Mouse (Mus musculus): Measurements from ENCODE around the gene Ap2a1. TPM values are rescaled to one million over a fixed set of nuclear protein-coding genes. Genes with fewer than 3 reads are reported as not detected.

The Ap2a1 gene
- total RNA-seq, 2 experiments from 2014 or later = 356 to 358 TPM

GRCm38 (mm10) chr7:44857042-44857552 is 72.2 kb downstream of the Ap2a1 start, which contains the start of gene Pnkp:
Gene Pnkp, plus strand, starts transcription at chr7:44857139.
- intact Hi-C loops (cut with DNase I) = no loop called here
- DNase-seq (ENCODE audit: extremely low spot score in 1 of 2, low spot score in 2 of 2) = peak; percentile 92

DNA sequence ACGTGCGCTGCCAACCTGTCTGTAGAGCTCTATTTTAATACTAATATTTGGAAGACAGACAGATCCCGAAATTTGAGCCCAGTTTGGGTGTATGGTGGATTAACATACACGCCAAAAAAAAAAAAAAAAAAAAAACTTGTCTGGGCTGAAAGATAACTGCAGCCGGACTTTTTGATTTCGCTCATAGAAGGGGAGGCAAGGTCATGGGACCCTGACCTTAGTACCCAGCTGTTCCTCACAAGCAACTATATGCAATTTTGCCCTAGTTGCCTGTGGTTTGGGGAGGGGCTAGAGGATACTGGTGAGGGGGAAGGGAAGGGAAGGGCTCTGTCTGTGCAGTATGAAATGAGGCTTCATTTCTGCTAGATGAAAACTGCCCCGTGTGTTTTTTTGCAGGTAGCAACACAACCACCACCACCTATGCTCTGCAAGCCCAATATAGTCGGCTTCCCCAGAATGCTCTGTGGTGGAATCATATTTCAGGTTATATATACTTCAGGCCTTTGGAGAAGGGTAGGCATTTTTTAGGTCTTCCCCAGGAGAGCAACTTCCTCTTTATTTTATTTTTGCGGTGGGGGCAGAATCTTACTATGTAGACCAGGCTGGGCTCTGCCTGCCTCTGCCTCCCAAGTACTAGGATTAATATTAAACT is 72.9 kb downstream of the Ap2a1 start:
- DNase-seq (ENCODE audit: extremely low spot score in 1 of 2, low spot score in 2 of 2) = no peak
- intact Hi-C loops (cut with DNase I) = no loop called here

DNA sequence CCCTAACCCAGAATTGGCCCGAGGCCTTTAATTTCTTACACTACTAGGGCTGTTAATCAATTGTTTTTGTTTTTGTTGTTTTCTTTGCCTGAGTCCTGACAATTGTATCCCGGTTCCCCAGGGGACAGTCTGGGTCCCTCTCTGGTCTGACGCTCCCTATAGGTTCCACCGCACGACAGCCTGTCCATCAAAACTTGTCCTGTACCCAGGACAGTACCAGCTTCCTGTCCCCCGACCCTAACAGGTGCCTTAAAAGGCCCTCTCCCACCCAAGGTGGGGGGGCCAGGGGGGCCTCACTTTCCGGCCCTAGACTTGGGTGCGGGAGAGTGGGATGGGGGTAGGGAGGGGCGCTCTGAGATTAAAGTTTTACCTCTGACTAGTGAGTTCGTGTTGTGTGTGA is 74.3 kb downstream of the Ap2a1 start:
- intact Hi-C loops (cut with DNase I) = no loop called here
- no peak for DNase-seq (ENCODE audit: extremely low spot score in 1 of 2, low spot score in 2 of 2)

GRCm38 (mm10) chr7:44854356-44855031 is 74.8 kb downstream of the Ap2a1 start:
- intact Hi-C loops (cut with DNase I) = no loop called here
- DNase-seq (ENCODE audit: extremely low spot score in 1 of 2, low spot score in 2 of 2) = peak; percentile 63 to 91

- DNase-seq (ENCODE audit: extremely low spot score in 1 of 2, low spot score in 2 of 2) = peak in 1 of 2 experiments; percentile 58
- intact Hi-C loops (cut with DNase I) = no loop called here
Measured at GRCm38 (mm10) chr7:44853596-44854355, 75.5 kb downstream of the Ap2a1 start.

GRCm38 (mm10) chr7:44853065-44853464 is 76.2 kb downstream of the Ap2a1 start:
- intact Hi-C loops (cut with DNase I) = no loop called here

DNA sequence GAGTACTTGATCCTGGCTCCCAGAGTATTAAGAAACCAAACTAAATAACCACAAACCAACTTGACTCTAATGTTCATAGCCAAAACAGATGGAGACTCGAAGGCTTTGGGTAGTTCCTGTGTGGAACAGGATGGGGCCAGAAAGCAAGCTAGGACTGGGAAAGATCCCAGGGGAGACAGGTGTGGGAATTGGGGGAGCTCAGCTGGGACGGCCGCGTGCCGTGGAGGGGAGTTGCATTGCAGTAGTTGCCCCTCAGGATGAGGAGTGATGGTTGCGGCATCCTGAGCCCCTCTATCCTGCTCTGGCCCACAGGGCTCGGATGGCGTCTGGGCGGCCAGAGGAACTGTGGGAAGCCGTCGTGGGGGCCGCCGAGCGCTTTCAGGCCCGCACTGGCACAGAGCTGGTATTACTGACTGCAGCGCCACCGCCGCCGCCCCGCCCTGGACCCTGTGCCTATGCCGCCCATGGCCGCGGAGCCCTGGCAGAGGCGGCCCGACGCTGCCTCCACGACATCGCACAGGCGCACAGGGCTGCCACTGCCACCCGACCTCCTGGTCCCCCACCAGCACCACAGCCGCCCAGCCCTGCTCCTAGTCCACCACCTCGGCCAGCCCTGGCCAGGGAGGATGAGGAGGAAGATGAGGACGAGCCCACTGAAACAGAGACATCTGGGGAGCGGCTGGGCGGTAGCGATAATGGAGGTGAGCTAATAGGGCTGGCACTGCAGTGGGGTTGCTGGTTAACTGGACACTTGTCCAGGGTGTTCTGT is 76.9 kb downstream of the Ap2a1 start:
- DNase-seq (ENCODE audit: extremely low spot score in 1 of 2, low spot score in 2 of 2) = peak in 1 of 2 experiments; percentile 61
- intact Hi-C loops (cut with DNase I) = no loop called here

More at GRCm38 (mm10) chr7:44853065-44853464, 76.2 kb downstream of the Ap2a1 start:
- DNase-seq (ENCODE audit: extremely low spot score in 1 of 2, low spot score in 2 of 2) = no peak

DNA sequence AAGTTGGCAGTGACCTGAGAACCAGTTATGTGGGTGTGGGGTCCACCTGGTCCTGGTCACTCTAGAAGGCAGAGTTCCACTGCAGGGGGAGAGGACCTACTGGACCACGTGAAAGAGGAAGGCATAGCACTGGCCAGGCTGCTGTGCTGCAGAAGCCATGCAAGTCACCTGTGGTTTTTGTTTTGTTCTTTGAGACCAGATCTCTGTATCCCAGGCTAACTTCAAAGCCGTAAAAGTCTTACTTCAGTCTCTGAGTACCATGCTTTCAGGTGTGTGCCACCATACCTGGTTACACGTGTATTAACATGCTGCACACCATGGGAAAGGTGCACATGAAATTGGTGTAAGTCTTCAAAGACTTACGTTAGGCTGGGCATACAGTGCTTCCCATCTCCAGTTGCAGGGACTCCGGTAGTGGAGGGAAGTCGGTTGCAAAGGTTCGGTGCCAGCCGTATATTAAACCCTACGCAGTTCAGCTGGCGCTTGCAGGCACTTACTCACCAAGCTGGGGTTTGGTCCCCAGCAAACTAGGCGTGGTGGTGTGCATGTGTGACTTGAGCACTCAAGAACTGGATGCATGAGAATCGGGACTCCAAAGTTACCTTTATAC is 77.6 kb downstream of the Ap2a1 start:
- intact Hi-C loops (cut with DNase I) = no loop called here
- DNase-seq (ENCODE audit: extremely low spot score in 1 of 2, low spot score in 2 of 2) = no peak

GRCm38 (mm10) chr7:44850789-44851624 is 78.3 kb downstream of the Ap2a1 start:
- no peak for DNase-seq (ENCODE audit: extremely low spot score in 1 of 2, low spot score in 2 of 2)
- intact Hi-C loops (cut with DNase I) = no loop called here

Other genes starting within 250 kb of the Ap2a1 start
- gene Izumo2, start 220.8 kb downstream of the Ap2a1 start, total RNA-seq (2021) = not detected
- 10 to 100 TPM; 24.5 to 30.8 TPM for gene Vrk3, start 181.1 kb downstream of the Ap2a1 start, total RNA-seq (2021)
- under 1 TPM; 0.79 to 0.81 TPM for gene Zfp473, start 178.4 kb downstream of the Ap2a1 start, total RNA-seq (2021)
- 10 to 100 TPM; 39.8 to 42.9 TPM for gene Nup62, start 113.4 kb downstream of the Ap2a1 start, total RNA-seq (2021)
- gene Il4i1, start 113.1 kb downstream of the Ap2a1 start, total RNA-seq (2021) = 1 to 10 TPM; 1.1 to 2.7 TPM
- gene Atf5, start 112.8 kb downstream of the Ap2a1 start, total RNA-seq (2021) = 10 to 100 TPM; 23.6 to 24.1 TPM
- 10 to 100 TPM; 69.6 to 74.9 TPM for gene Akt1s1, start 80.5 kb downstream of the Ap2a1 start, total RNA-seq (2021)
- gene Tbc1d17, start 80.4 kb downstream of the Ap2a1 start, total RNA-seq (2021) = 10 to 100 TPM; 43.2 to 61.0 TPM
- gene Pnkp, start 72.4 kb downstream of the Ap2a1 start, total RNA-seq (2021) = 10 to 100 TPM; 28.1 to 31.1 TPM
- gene Ptov1, start 59.7 kb downstream of the Ap2a1 start, total RNA-seq (2021) = 100 to 1,000 TPM; 251 to 269 TPM
- 100 to 1,000 TPM in 1 of 2 experiments, 10 to 100 TPM in 1; 98.0 to 110 TPM for gene Med25, start 36.8 kb downstream of the Ap2a1 start, total RNA-seq (2021)
- 10 to 100 TPM; 17.8 to 19.0 TPM for gene Fuz, start 33.4 kb downstream of the Ap2a1 start, total RNA-seq (2021)
- 1 to 10 TPM; 1.0 to 1.7 TPM for gene Tsks, start 13.7 kb upstream of the Ap2a1 start, total RNA-seq (2021)
- 10 to 100 TPM; 93.4 to 95.5 TPM for gene Cpt1c, start 45.4 kb upstream of the Ap2a1 start, total RNA-seq (2021)
- gene Prmt1, start 57.1 kb upstream of the Ap2a1 start, total RNA-seq (2021) = 100 to 1,000 TPM; 253 to 257 TPM
- gene Irf3, start 68.2 kb upstream of the Ap2a1 start, total RNA-seq (2021) = 10 to 100 TPM; 25.5 to 32.2 TPM
- 1 to 10 TPM; 3.8 to 5.1 TPM for gene Bcl2l12, start 69.2 kb upstream of the Ap2a1 start, total RNA-seq (2021)
- gene Scaf1, start 86.9 kb upstream of the Ap2a1 start, total RNA-seq (2021) = 100 to 1,000 TPM; 156 to 160 TPM
- 1 to 10 TPM; 8.7 to 9.6 TPM for gene Rras, start 88.5 kb upstream of the Ap2a1 start, total RNA-seq (2021)
- 10 to 100 TPM; 67.4 to 68.0 TPM for gene Prr12, start 123.4 kb upstream of the Ap2a1 start, total RNA-seq (2021)
- gene Nosip, start 132.9 kb upstream of the Ap2a1 start, total RNA-seq (2021) = 10 to 100 TPM; 50.1 to 52.3 TPM
- 1 to 10 TPM; 5.3 to 9.0 TPM for gene Prrg2, start 133.2 kb upstream of the Ap2a1 start, total RNA-seq (2021)
- 1 to 10 TPM; 6.4 to 7.5 TPM for gene Rcn3, start 162.7 kb upstream of the Ap2a1 start, total RNA-seq (2021)
- 10 to 100 TPM; 16.5 to 18.7 TPM for gene Fcgrt, start 174.4 kb upstream of the Ap2a1 start, total RNA-seq (2021)
- gene Rps11, start 194.9 kb upstream of the Ap2a1 start, total RNA-seq (2021) = 100 to 1,000 TPM; 482 to 530 TPM
- 100 to 1,000 TPM; 739 TPM for gene Rpl13a, start 199.3 kb upstream of the Ap2a1 start, total RNA-seq (2021)
- not detected for gene Gm45713, start 206.7 kb upstream of the Ap2a1 start, total RNA-seq (2021)
- gene Flt3l, start 206.9 kb upstream of the Ap2a1 start, total RNA-seq (2021) = 1 to 10 TPM; 2.7 to 3.3 TPM
- 10 to 100 TPM; 60.0 to 66.7 TPM for gene Pih1d1, start 224.8 kb upstream of the Ap2a1 start, total RNA-seq (2021)
- gene Aldh16a1, start 225.1 kb upstream of the Ap2a1 start, total RNA-seq (2021) = 10 to 100 TPM; 13.3 to 16.7 TPM
- gene Slc17a7, start 234.5 kb upstream of the Ap2a1 start, total RNA-seq (2021) = 1,000 to 10,000 TPM; 1,057 to 1,070 TPM

All from left cerebral cortex, postnatal 10 days (tissue).